Mouse (Mus musculus) G1E (cell line): ENCODE measurements around the gene Ankrd45. TPM values are rescaled to one million over a fixed set of nuclear protein-coding genes. Genes with fewer than 3 reads are reported as not detected.

Source experiments
- ATAC-seq: 2 replicates; pipeline ENCODE4 v1.8.0; 2016; ENCODE audit warnings: mild to moderate bottlenecking; ENCODE audit not compliant: insufficient number of reproducible peaks, poor library complexity, low FRiP score, severe bottlenecking; ENCODE audit errors: extremely low read depth
- DNase-seq: peaks from one replicate; pipeline ENCODE4 v3.0.0; 2012; ENCODE audit warnings: low spot score
- H3K27me3 ChIP-seq: 2 replicates; pipeline ENCODE4 v1.6.1; 2012; ENCODE audit warnings: mild to moderate bottlenecking, low read length, inconsistent platforms; ENCODE audit not compliant: insufficient read depth
- H3K36me3 ChIP-seq: replicated peaks from 2 replicates; pipeline ENCODE3; 2012; ENCODE audit warnings: mild to moderate bottlenecking, inconsistent platforms
- H3K4me1 ChIP-seq: 2 replicates; pipeline ENCODE4 v1.6.1; 2012; ENCODE audit warnings: low read depth, low read length, inconsistent platforms, mixed read lengths; ENCODE audit not compliant: insufficient read depth
- H3K4me3 ChIP-seq: 2 replicates; pipeline ENCODE4 v1.5.1; 2012; ENCODE audit warnings: low read depth, mild to moderate bottlenecking, inconsistent platforms, low read length, moderate library complexity, mixed read lengths
- H3K9me3 ChIP-seq: replicated peaks from 2 replicates; pipeline ENCODE4 v1.6.1; 2012; ENCODE audit warnings: inconsistent platforms
- CTCF ChIP-seq: IDR thresholded peaks from 2 replicates; pipeline ENCODE4 v1.5.1; 2012; ENCODE audit warnings: low read depth, low read length, inconsistent platforms, mixed read lengths
- GATA1 ChIP-seq: IDR thresholded peaks from 2 replicates; pipeline ENCODE4 v1.6.1; 2012; ENCODE audit warnings: borderline replicate concordance, low read length, inconsistent platforms, mixed read lengths
- GATA2 ChIP-seq: IDR thresholded peaks from 2 replicates; pipeline ENCODE4 v1.6.1; 2012; ENCODE audit warnings: low read depth, low read length, inconsistent platforms, borderline replicate concordance
- POLR2AphosphoS5 ChIP-seq: IDR thresholded peaks from 2 replicates; pipeline ENCODE4 v1.6.1; 2012; ENCODE audit warnings: low read depth, low read length, inconsistent platforms; ENCODE audit not compliant: insufficient replicate concordance
- TAL1 ChIP-seq: conservative IDR thresholded peaks from 2 replicates; pipeline ENCODE4 v1.6.1; 2012; ENCODE audit warnings: low read depth, low read length, inconsistent platforms, mixed read lengths
- polyA plus RNA-seq: library from polyadenylated mRNA; stranded (reverse); fragments of >175 nt; gene quantifications from 2 replicates; pipeline ENCODE4 v1.2.3, GENCODE M21; 2012
- total RNA-seq, 2 experiments: library from RNA; stranded (forward) in 1 of 2; stranded (reverse) in 1 of 2; fragments of 200-1000 nt in 1 of 2; fragments of >200 nt in 1 of 2; fragmentation: Nextera tagmentation in 1 of 2; gene quantifications; 2 replicates each; pipeline ENCODE4 v1.2.3; 2014 to 2017

Gene Ankrd45
- total RNA-seq (2014; fragmentation: Nextera tagmentation) (not detected in 2 replicates), total RNA-seq (2017) (0.06 and 0.11 TPM in 2 replicates), polyA plus RNA-seq (not detected in 2 replicates)

DNA sequence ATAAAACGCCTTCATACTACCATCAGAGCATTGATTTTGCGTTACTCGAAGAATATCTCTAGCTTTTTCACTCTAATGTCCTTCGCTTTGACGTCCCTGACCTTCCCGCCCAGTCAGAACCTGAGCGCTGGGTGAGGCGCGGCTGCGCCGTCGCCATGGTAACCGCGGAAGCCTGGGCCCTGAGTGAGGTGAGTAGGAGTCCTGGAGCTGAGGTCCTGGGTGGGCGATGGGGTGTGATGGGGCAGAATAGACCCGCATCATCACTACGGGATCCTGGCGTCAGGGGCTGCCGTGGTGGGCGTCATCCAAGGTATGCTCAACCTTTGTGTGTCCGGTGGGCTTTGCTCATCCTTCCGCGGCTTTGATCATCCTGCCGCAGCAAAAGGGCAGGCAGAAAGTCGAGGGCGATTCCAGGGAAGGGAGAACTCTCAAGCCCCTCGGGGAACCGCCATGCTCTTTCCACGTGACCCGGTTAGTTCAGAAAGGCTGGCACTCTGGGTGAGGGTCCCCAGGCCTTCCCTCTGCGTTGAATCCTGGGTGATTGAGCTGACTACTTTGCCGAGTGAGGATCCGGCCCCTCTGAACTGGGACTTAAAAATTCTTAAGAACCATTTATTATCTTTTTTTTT lies at the start of gene Ankrd45:
Gene Ankrd45, plus strand, starts transcription at position 161 of the 629 bp plus-strand sequence.
- TF ChIP-seq CTCF (no peak), GATA1 (no peak), GATA2 (no peak), POLR2AphosphoS5 (no peak), TAL1 (no peak)
- no peak within 1 kb of the TSS for H3K4me3 ChIP-seq
- no peak for ATAC-seq
- peaks cover 9% of the 10 kb centered on the region for H3K27me3 ChIP-seq
- no peaks in the 10 kb centered on the region for H3K9me3 ChIP-seq
- no peak for DNase-seq
- H3K4me1 ChIP-seq = peaks cover 13% of the 10 kb centered on the region; the same call in 1 of the 2 replicates
- H3K36me3 ChIP-seq = no peaks in the 10 kb centered on the region

DNA sequence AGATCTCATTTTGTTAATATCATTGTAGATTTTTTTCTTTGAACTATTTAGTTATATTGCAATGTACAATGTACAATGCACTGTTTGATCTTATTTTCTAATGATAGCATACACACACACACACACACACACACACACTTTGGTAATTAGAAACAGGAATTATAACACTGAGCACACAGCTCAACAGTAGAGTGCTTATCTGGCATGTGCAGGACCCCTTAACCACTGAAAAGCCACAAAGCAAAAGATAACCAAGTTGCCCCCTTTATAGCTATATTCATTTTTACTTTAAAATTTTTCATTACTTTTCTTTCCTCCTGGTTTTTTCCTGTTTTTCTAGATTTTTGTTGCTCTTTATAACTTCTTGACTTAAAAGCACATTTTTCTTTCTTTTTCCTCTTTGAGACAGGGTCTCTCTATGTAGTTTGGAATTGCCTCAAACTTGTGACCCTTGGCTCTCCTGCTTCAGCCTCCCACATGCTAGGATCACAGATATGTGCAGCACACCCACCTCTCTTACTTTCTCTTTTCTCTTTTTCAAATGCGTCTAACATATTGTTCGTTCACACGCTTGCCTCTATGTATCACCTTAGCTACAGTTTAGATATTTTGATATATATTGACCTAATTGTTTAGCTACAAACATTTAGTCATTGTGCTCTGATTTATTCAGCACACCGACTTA lies 42.6 kb upstream of the Ankrd45 start:
- H3K4me3 ChIP-seq = no peak overlapping the region; the same call in 1 of the 2 replicates
- DNase-seq = peak; percentile 5
- no peaks in the 10 kb centered on the region for H3K27me3 ChIP-seq
- no peak for ATAC-seq
- no peaks in the 10 kb centered on the region for H3K9me3 ChIP-seq
- H3K4me1 ChIP-seq = peaks cover 21% of the 10 kb centered on the region
- no peak for TF ChIP-seq CTCF
- peak; percentile 59 for TF ChIP-seq TAL1
- no peak for TF ChIP-seq GATA2
- TF ChIP-seq POLR2AphosphoS5 = no peak
- no peak for TF ChIP-seq GATA1
- peaks cover 50% of the 10 kb centered on the region for H3K36me3 ChIP-seq

DNA sequence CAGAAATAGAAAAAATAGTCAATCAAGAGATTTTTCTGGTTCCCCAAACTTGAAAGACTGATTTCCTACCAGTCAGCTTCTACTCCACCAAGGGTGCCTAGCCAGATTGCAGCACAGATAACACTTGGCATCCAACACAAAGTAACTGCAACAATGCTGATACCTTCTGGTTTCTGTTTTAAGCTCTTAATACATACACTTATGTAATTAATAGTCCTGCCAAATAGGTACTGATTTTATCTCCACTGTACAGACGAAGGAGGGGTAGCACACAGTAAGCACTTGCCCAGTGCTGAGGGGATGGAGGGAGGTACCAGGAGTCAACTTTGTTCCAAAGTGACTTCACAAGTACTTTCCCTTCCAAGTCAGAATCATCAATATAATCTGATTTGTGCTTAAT lies 38.6 kb upstream of the Ankrd45 start:
- Histone ChIP-seq H3K9me3 (no peaks in the 10 kb centered on the region), H3K4me3 (no peak overlapping the region), H3K36me3 (peaks cover 42% of the 10 kb centered on the region), H3K4me1 (peaks cover 20% of the 10 kb centered on the region), H3K27me3 (no peaks in the 10 kb centered on the region)
- ATAC-seq = no peak
- DNase-seq = no peak
- TF ChIP-seq POLR2AphosphoS5 = no peak
- TF ChIP-seq CTCF = no peak
- no peak for TF ChIP-seq GATA2
- no peak for TF ChIP-seq GATA1
- no peak for TF ChIP-seq TAL1

DNA sequence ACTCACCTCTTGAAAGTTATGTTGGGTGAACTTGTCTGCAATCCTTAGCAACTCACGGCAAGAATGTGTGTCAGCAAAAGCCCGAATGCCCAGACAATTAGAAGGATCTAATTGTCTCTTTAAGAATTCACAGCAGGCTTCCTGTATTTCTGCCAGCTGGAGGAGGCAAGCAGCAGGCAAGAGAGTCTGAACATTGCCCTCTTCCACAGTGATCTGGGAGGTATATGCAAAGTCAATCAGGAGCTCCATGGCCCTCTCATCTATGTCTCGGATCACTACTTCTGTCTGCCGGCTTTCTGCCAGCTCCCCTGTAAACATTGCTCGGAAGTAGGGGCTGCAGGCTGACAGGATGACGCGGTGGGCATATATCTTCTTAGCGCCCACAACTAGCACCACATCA lies 33.3 kb upstream of the Ankrd45 start:
- no peaks in the 10 kb centered on the region for H3K9me3 ChIP-seq
- DNase-seq = no peak
- no peak overlapping the region for H3K4me3 ChIP-seq
- H3K4me1 ChIP-seq = no peaks in the 10 kb centered on the region
- no peak for ATAC-seq
- peaks cover 44% of the 10 kb centered on the region for H3K36me3 ChIP-seq
- TF ChIP-seq GATA1 = no peak
- no peak for TF ChIP-seq TAL1
- TF ChIP-seq CTCF = no peak
- TF ChIP-seq GATA2 = no peak
- TF ChIP-seq POLR2AphosphoS5 = no peak
- no peaks in the 10 kb centered on the region for H3K27me3 ChIP-seq

DNA sequence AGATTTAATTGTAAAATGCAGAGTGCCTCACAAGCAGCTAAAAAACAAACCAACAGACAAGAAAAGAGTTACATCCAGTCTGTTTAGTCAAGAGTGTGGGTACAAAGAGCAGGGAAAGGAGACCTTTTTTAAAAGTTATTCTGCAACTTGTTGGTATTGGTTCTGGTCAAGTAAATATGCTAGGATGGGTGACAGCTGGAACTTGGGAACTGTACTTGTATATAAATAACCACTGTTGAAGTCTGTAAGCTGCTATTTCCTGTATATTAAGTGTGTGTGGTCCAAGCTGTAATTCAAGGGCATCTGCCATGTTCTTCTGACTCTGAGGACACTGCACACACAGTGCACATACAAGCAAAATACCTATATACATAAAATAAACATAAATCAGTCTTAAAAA lies 27.9 kb upstream of the Ankrd45 start:
- Histone ChIP-seq H3K9me3 (no peaks in the 10 kb centered on the region), H3K27me3 (no peaks in the 10 kb centered on the region), H3K4me3 (no peak overlapping the region), H3K36me3 (peaks cover 22% of the 10 kb centered on the region), H3K4me1 (no peaks in the 10 kb centered on the region)
- no peak for ATAC-seq
- no peak for DNase-seq
- no peak for TF ChIP-seq POLR2AphosphoS5
- no peak for TF ChIP-seq GATA2
- no peak for TF ChIP-seq CTCF
- TF ChIP-seq GATA1 = no peak
- TF ChIP-seq TAL1 = no peak

DNA sequence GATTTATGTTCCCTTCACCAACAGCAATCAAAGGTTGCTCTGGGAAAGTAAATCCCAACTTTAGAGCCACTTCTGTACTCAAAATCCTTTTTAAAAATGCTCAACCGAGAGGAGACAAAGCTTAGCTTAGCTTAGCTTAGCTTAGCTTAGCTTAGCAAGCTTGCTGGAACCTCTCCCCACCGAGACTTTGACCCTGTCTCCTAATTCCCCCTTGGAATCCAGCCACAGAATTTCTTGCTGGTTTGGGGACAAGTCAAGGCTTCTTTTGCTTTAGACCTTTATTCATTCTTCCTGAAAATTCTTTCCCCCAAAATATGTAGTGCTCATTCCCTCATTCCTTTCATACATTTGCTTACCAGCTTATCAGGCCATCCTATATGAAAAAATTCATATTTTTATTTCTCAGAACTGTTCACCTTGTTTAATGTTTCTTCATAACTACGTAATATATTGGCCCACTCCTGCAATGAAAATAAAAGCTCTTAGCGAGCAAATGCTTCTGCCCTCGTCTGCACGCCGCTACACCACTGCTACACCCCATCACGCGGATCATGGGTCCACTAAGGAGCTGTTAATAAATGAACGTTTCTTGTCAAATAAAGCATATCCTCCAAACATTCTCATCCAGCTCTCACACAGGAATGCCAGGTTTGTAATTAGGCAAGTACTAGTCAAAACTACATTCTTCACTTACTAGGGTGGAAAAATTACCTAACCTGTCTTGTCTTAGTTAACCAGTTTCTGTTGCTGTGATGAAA lies 19.7 kb upstream of the Ankrd45 start:
- peaks cover 6% of the 10 kb centered on the region; the same call in 1 of the 2 replicates for H3K4me1 ChIP-seq
- DNase-seq (no peak), ATAC-seq (no peak)
- H3K36me3 ChIP-seq = peaks cover 39% of the 10 kb centered on the region
- no peak for TF ChIP-seq CTCF
- TF ChIP-seq GATA1 = no peak
- TF ChIP-seq POLR2AphosphoS5 = no peak
- no peak for TF ChIP-seq TAL1
- TF ChIP-seq GATA2 = no peak
- H3K4me3 ChIP-seq = no peak overlapping the region
- H3K27me3 ChIP-seq = no peaks in the 10 kb centered on the region
- H3K9me3 ChIP-seq = no peaks in the 10 kb centered on the region
